Mouse (Mus musculus) CD8-positive naive resting alpha-beta T cell, adult 2 months (primary cell): Measurements from ENCODE around the gene Vmn1r212.
"Not testable (repeated sequence)": the region's sequence is repeated elsewhere in the genome, so short reads cannot be mapped to it uniquely, and the experiment has no call there.

Experiments used
- DNase-seq, 2 experiments: peaks; one replicate each; pipeline ENCODE4 v3.0.0; 2022; ENCODE audit warnings: low read depth in 2 of 2, low spot score in 2 of 2

Gene Vmn1r212

DNA sequence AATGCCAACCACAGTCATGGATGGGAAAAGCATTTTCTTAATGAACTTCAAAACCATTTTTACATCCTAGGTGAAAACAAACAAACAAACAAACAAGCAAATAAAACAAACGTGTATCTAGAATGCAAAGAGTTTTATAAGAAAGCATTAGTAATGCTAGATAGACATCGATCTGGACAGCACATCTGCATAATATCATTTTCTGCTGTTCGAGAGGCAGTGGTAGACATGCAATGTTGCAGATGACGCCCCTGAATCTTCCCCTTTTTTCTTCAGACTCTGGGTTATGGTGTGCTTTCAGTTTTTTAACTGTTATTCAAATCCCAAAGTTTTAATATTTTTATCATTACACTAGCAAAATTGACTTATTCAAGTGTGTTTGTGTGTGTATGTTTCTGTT lies at the start of gene Vmn1r212:
Gene Vmn1r212 (minus strand): TSS at position 101 of the 400 bp plus-strand sequence.
- DNase-seq, result no peak

DNA sequence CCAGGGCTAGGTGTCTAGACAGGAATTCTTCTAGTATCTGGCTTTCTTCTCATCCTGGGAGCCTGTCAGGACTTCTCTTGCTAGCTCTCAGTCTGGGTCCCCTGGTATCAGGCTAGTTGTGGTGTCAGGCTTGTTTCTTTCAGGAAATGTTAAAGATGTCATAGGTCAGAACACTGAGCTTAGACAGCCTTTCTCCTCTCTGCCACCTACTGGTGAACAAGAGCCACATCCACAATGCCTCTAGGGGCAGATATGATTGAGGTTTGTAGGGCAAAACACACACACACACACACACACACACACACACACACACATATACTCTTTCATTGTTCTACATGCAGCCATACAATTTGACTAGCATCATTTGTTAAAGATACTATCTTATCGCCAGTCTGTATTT lies 4.7 kb downstream of the Vmn1r212 start:
- no peak for DNase-seq

- no peak for DNase-seq
Measured at GRCm38 (mm10) chr13:22857461-22857860, 26.5 kb downstream of the Vmn1r212 start, which contains the start of gene Vmn1r211. Gene Vmn1r211 (minus strand): TSS chr13:22857561.

DNA sequence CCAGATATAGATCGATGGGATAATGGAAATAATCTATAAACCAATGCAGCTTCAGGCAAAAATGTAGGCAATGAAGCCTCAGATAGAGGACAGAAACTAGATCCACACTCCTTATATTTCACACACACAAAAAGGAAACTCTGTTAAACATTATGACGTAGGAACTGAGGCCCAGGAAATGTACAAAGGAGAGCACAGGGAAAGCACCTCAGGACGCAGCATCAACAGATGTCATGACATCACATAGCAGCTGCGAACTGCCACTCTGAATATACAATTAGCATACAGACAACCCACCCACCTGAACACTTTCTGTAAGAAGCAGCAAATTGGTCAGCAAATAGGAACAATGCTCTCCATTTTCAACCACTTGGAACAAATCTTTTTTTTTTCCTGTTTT lies 29.2 kb downstream of the Vmn1r212 start:
- no peak for DNase-seq

- no peak for DNase-seq
Measured at GRCm38 (mm10) chr13:22846798-22847197, 37.2 kb downstream of the Vmn1r212 start.

GRCm38 (mm10) chr13:22844304-22844703 lies 39.7 kb downstream of the Vmn1r212 start:
- not testable (repeated sequence) for DNase-seq
